ENCODE assay signal across 13 mouse cellular contexts in the genomic region with DNA sequence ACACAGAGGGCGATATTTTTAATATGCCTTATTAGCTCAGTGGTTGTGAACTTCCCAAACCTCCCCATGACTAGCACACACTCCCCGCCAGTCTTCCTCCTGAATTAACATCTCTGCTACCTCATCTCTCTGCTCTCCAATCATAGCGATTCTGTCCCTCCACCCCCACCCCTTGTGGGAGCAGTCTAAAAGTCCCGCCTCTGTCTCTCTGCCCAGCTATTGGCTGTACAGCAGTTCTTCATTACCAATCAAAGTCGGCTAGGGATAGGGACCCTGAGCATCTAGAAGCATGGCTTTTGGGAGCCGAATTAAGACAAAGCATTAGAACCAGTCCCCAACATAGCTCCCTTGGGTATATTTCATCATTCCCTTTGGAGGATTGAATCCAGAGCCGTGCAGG.
DNase-seq lines count a peak whose midpoint lies in the region; ATAC-seq lines count a peak whose summit lies in the region.
"Had no signal": no experiment of that assay in that cellular context is flagged by ENCODE, and none has a peak within 500 bp of the region (broad histone marks: within the 10 kb centered on the region; RNA-seq: fewer than 3 reads in every experiment).

No protein-coding gene starts in this region.

- H3K9ac ChIP-seq in neural tube, embryonic 11.5 days (ENCODE audit: low read length), result no peak overlapping the region
- no peak overlapping the region for H3K9ac ChIP-seq in embryonic facial prominence, embryonic 14.5 days (ENCODE audit: low read depth, low read length)
- H3K9ac ChIP-seq: limb, embryonic 12.5 days had no signal

- H3K27me3 ChIP-seq in neural tube, embryonic 11.5 days (ENCODE audit: control insufficient read depth, insufficient read depth, low read length), result no peaks in the 10 kb centered on the region
- H3K27me3 ChIP-seq in embryonic facial prominence, embryonic 14.5 days (replicated peaks; ENCODE audit: control insufficient read depth, insufficient read depth, low read length), result no peaks in the 10 kb centered on the region
- H3K27me3 ChIP-seq: limb, embryonic 12.5 days had no signal

- H3K4me3 ChIP-seq in neural tube, embryonic 11.5 days (ENCODE audit: low read depth, low read length), result no peak overlapping the region
- H3K4me3 ChIP-seq in embryonic facial prominence, embryonic 14.5 days (ENCODE audit: low read depth, low read length), result no peak overlapping the region
- H3K4me3 ChIP-seq: limb, embryonic 12.5 days; myocyte had no signal

- H3K36me3 ChIP-seq in neural tube, embryonic 11.5 days (ENCODE audit: control insufficient read depth, insufficient read depth, low read length), result no peaks in the 10 kb centered on the region; the same call in 1 of the 2 replicates
- no peaks in the 10 kb centered on the region for H3K36me3 ChIP-seq in embryonic facial prominence, embryonic 14.5 days (ENCODE audit: control insufficient read depth, insufficient read depth, low read length)

- no peak for DNase-seq in neural tube, embryonic 11.5 days (ENCODE audit: low spot score)
- DNase-seq in neural tube, embryonic 10.5 days (ENCODE audit: extremely low spot score, low spot score), result no peak
- peak; percentile 35 for DNase-seq in embryonic facial prominence, embryonic 14.5 days (ENCODE audit: low spot score)
- DNase-seq in left cerebral cortex, postnatal 36 days (ENCODE audit: low spot score in 2 of 2), result peak; percentile 15 to 25
- DNase-seq in right cerebral cortex, postnatal 25 days, result peak; percentile 19
- no peak for DNase-seq in layer of hippocampus, postnatal 36 days
- no peak for DNase-seq in heart, adult 8-10 months (ENCODE audit: low spot score)
- no peak for DNase-seq in kidney, postnatal 4 days
- DNase-seq: cerebellum, adult 18-20 months; gastrocnemius, postnatal 25 days; lung, postnatal 10 days had no signal

- H3K27ac ChIP-seq in neural tube, embryonic 11.5 days (ENCODE audit: low read depth, low read length), result no peak overlapping the region
- H3K27ac ChIP-seq in embryonic facial prominence, embryonic 14.5 days (replicated peaks; ENCODE audit: low read depth, low read length), result no peak overlapping the region
- H3K27ac ChIP-seq: limb, embryonic 12.5 days had no signal

- intact Hi-C loops in left cerebral cortex, postnatal 36 days (cut with DNase I), result no loop called here

- no peak overlapping the region for H3K4me2 ChIP-seq in neural tube, embryonic 11.5 days (ENCODE audit: low read depth)
- H3K4me2 ChIP-seq in embryonic facial prominence, embryonic 14.5 days (ENCODE audit: low read depth, low read length), result no peak overlapping the region
- H3K4me2 ChIP-seq: limb, embryonic 12.5 days had no signal

- peak; percentile 61 for ATAC-seq in neural tube, embryonic 11.5 days (ENCODE audit: insufficient read depth, low FRiP score, low TSS enrichment)
- ATAC-seq in embryonic facial prominence, embryonic 14.5 days (ENCODE audit: low read depth), result peak; percentile 71

- 0 out of 2 replicates have a peak, but pooled peaks cover 3% of the 10 kb centered on the region for H3K4me1 ChIP-seq in neural tube, embryonic 11.5 days (ENCODE audit: control insufficient read depth, insufficient read depth, low read length)
- H3K4me1 ChIP-seq in embryonic facial prominence, embryonic 14.5 days (ENCODE audit: control insufficient read depth, insufficient read depth, low read length), result no peaks in the 10 kb centered on the region
- H3K4me1 ChIP-seq: limb, embryonic 12.5 days had no signal

- 67% methylated on average over 7 of the region's 7 CpGs for WGBS in neural tube, embryonic 11.5 days
- WGBS in embryonic facial prominence, embryonic 14.5 days, result 60% methylated on average over 7 of the region's 7 CpGs

- H3K9me3 ChIP-seq in neural tube, embryonic 11.5 days (ENCODE audit: control insufficient read depth, low read length), result no peaks in the 10 kb centered on the region
- 0 out of 2 replicates have a peak, but pooled peaks cover 4% of the 10 kb centered on the region for H3K9me3 ChIP-seq in embryonic facial prominence, embryonic 14.5 days (ENCODE audit: control insufficient read depth, low read length)

Comparison
In these comparisons a context has a peak if more than half of its experiments do, and no peak if none do; other contexts are left out.
1. DNase-seq: peak in embryonic facial prominence, embryonic 14.5 days (single experiment), left cerebral cortex, postnatal 36 days (2 of 2) and right cerebral cortex, postnatal 25 days (single experiment); none in neural tube, embryonic 11.5 days (single experiment), neural tube, embryonic 10.5 days (single experiment), layer of hippocampus, postnatal 36 days (0 of 2), heart, adult 8-10 months (single experiment) and kidney, postnatal 4 days (0 of 2).